Mouse (Mus musculus) heart, postnatal 0 days (tissue): ENCODE results near the gene B4galt1. TPM values are rescaled to one million over a fixed set of nuclear protein-coding genes. Genes with fewer than 3 reads are reported as not detected.

Experiments used
- ATAC-seq: fragments of 200-750 bp; cut with Nextera tagmentation; 2 replicates; pipeline ENCODE4 v1.8.0; 2017; ENCODE audit warnings: low read depth, moderate number of reproducible peaks, moderate library complexity; ENCODE audit not compliant: insufficient read depth
- DNase-seq: peaks from one replicate; pipeline ENCODE4 v3.0.0-alpha.2; 2016; ENCODE audit warnings: low spot score
- H3K27ac ChIP-seq: fragments of 300-500 bp; sonication (generic); 2 replicates; pipeline ENCODE4 v1.5.1; 2014; ENCODE audit warnings: low read depth, mild to moderate bottlenecking
- H3K27me3 ChIP-seq: fragments of 300-500 bp; sonication (generic); 2 replicates; pipeline ENCODE4 v1.6.1; 2014; ENCODE audit warnings: low read length, mixed read lengths; ENCODE audit not compliant: control insufficient read depth, insufficient read depth
- H3K36me3 ChIP-seq: fragments of 300-500 bp; sonication (generic); replicated peaks from 2 replicates; pipeline ENCODE4 v1.6.1; 2014; ENCODE audit warnings: low read length, mixed read lengths; ENCODE audit not compliant: control insufficient read depth, insufficient read depth
- H3K4me1 ChIP-seq: fragments of 300-500 bp; sonication (generic); 2 replicates; pipeline ENCODE4 v1.6.1; 2014; ENCODE audit warnings: antibody characterized with exemption; ENCODE audit not compliant: control insufficient read depth, insufficient read depth
- H3K4me2 ChIP-seq: fragments of 300-500 bp; sonication (generic); 2 replicates; pipeline ENCODE4 v1.6.1; 2014; ENCODE audit warnings: low read depth, mild to moderate bottlenecking, low read length, moderate library complexity
- H3K4me3 ChIP-seq: fragments of 300-500 bp; sonication (generic); 2 replicates; pipeline ENCODE4 v1.5.1; 2014; ENCODE audit warnings: low read depth, low read length
- H3K9ac ChIP-seq: fragments of 300-500 bp; sonication (generic); replicated peaks from 2 replicates; pipeline ENCODE4 v1.6.1; 2014; ENCODE audit warnings: low read depth, low read length, mixed read lengths
- H3K9me3 ChIP-seq: fragments of 300-500 bp; sonication (generic); replicated peaks from 2 replicates; pipeline ENCODE4 v1.6.1; 2016; ENCODE audit warnings: low read length; ENCODE audit not compliant: control insufficient read depth
- CTCF ChIP-seq: IDR thresholded peaks from 2 replicates; pipeline ENCODE4 v1.5.1; 2016; ENCODE audit warnings: antibody characterized with exemption, control low read depth, low read depth
- EP300 ChIP-seq: IDR thresholded peaks from 2 replicates; pipeline ENCODE4 v1.6.1; 2016; ENCODE audit warnings: antibody characterized with exemption, low read depth
- WGBS: fragments of 180-500 bp; shearing (Covaris S2); extraction: QIAGEN DNeasy Blood & Tissue Kit; methylation state at CpG from one replicate; pipeline ENCODE4 v1.1.7; 2014; 5-methylcytosine and 5-hydroxymethylcytosine counted together
- polyA plus RNA-seq: library from polyadenylated mRNA; unstranded; fragments of >200 nt; fragmentation: Nextera tagmentation; extraction: Ambion mirVana; gene quantifications from 2 replicates; pipeline ENCODE4 v1.2.1, GENCODE M21; 2015
- total RNA-seq: library from RNA; depleted of rRNA; stranded (reverse); fragments of >200 nt; gene quantifications from 2 replicates; pipeline ENCODE4 v1.2.3, GENCODE M21; 2014; ENCODE audit warnings: low replicate concordance

Gene B4galt1
- total and polyA plus RNA-seq, 2 experiments from 2014 or later, result 49.6 to 125 TPM

DNA sequence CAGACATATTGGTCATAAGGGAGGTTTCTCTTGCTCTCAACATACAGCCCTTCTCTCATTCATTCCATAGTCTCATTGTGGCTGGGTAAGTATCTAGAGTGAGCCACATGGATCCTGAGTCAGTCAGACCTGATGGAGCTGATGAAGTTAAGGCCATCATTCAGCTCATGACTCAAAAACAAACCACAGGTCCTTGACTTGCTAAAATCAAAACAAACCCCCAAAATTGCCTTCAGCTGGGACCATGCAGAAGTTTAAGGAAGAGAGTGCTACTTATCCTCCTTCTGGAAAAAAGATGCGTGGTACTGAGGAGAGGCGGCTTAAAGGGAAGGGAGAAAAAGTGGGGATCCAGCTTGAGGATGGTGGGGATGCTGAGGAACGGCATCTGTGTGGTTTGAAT is 58.0 kb downstream of the B4galt1 start:
- 93% methylated on average over 3 of the region's 3 CpGs for WGBS

DNA sequence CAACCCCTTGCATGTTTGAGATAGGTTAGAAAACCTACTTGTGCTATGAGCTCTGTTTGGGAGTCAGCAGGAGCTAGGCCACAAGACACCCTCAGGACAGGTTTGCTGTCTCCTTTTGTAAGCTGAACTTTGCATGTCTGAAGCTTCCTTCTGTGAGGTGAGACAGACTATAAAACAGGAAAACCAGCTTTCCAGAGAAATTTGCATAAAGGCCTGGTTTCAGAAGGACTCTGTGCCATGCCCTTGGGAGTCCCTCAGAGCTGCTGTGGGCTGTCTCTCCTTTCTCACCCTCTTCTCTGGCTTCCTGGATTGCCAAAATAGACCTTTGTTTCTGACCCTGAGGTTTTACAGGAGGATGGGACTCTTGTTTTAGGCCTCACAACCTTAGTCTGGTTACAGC is 59.5 kb downstream of the B4galt1 start:
- TF ChIP-seq CTCF (no peak), EP300 (no peak)
- Histone ChIP-seq H3K27ac (no peak overlapping the region), H3K4me1 (peaks cover 10% of the 10 kb centered on the region), H3K9me3 (no peaks in the 10 kb centered on the region), H3K4me2 (no peak overlapping the region), H3K36me3 (no peaks in the 10 kb centered on the region), H3K4me3 (no peak overlapping the region), H3K9ac (no peak overlapping the region), H3K27me3 (no peaks in the 10 kb centered on the region)
- DNase-seq (no peak), ATAC-seq (no peak)

More for the DNA sequence above, 58.0 kb downstream of the B4galt1 start:
- H3K4me1 ChIP-seq, result peaks cover 20% of the 10 kb centered on the region
- H3K27ac ChIP-seq, result no peak overlapping the region
- H3K36me3 ChIP-seq, result no peaks in the 10 kb centered on the region
- no peak overlapping the region for H3K4me3 ChIP-seq
- H3K9me3 ChIP-seq, result no peaks in the 10 kb centered on the region
- no peak for TF ChIP-seq EP300
- TF ChIP-seq CTCF, result no peak
- H3K9ac ChIP-seq, result no peak overlapping the region
- no peak overlapping the region for H3K4me2 ChIP-seq
- ATAC-seq, result no peak
- no peaks in the 10 kb centered on the region for H3K27me3 ChIP-seq
- no peak for DNase-seq

DNA sequence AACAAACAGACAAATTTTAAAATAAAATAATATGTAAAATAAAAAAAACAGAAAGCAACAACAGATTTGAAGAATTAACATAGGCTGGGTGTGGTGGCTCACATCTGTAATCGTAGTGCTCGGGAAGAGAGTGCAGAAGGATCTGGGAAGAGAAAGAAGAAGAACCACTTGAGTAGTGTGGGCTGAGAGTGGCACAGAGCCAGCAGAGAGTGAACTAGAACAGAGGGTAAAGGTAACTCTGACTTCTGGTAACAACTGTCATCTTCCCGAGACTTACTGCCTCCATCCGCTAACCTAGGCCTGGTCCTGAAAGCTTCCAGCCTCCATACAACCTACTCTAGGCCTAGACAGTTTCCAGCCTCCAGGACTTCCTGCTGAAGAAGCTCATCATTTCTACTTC is 62.6 kb downstream of the B4galt1 start:
- no peak overlapping the region for H3K4me2 ChIP-seq
- H3K27me3 ChIP-seq, result no peaks in the 10 kb centered on the region
- H3K4me1 ChIP-seq, result no peaks in the 10 kb centered on the region
- H3K36me3 ChIP-seq, result no peaks in the 10 kb centered on the region
- no peak for DNase-seq
- no peak overlapping the region for H3K27ac ChIP-seq
- TF ChIP-seq CTCF (no peak), EP300 (no peak)
- no peak for ATAC-seq
- no peaks in the 10 kb centered on the region for H3K9me3 ChIP-seq
- no peak overlapping the region for H3K4me3 ChIP-seq
- WGBS, result 84% methylated on average over 4 of the region's 4 CpGs
- no peak overlapping the region for H3K9ac ChIP-seq

DNA sequence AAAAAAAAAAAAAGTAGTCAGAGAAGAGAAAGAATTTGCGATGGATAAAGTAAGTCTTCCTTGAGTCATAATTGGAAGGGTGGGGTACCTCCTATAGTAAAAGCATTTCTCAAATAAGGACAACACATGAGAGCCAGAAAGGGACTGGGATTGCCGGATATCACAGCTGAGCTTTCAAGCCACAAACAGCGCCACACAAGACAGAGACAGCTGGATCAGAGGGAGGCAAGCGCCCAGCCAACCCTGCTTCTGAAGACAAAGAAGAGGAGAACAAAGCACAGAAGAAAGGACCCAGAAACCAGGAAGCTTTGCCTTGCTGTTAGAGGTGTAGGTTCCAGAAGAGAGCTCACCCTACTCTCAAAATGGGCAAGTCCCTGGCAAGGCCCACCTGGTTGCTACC is 67.2 kb downstream of the B4galt1 start:
- Histone ChIP-seq H3K9ac (no peak overlapping the region), H3K9me3 (no peaks in the 10 kb centered on the region), H3K27me3 (no peaks in the 10 kb centered on the region), H3K36me3 (no peaks in the 10 kb centered on the region), H3K4me2 (no peak overlapping the region), H3K27ac (no peak overlapping the region), H3K4me1 (peaks cover 2% of the 10 kb centered on the region; the same call in 1 of the 2 replicates), H3K4me3 (no peak overlapping the region)
- no peak for TF ChIP-seq EP300
- no peak for TF ChIP-seq CTCF
- ATAC-seq, result no peak
- 84% methylated on average over 4 of the region's 4 CpGs for WGBS
- DNase-seq, result no peak

DNA sequence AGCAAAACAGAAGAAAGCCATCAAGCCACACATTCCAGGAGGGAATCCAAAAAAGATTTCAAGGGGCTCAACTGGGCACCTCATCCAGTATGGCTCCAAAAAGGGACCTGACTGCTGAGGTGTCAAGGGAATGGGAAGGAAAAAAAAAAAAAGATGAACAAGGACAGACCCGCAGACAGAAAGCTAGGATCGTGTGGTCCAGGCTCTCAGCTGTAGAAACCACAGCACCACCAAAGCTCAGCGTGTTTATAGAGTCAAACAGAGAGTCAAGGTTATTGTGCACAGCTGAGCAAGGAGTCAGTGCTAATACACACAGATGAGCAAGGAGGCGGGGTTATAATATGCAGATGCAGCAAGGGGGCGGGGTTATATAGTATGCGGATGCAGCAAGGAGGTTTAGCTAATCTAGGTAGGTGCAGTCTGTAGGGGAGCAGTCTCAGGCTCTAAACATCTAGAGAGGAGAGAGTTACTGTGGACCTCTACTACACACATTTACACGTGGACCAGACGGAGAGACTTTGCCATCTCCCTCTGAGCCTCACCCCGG is 68.1 kb downstream of the B4galt1 start:
- H3K4me3 ChIP-seq, result no peak overlapping the region
- H3K4me1 ChIP-seq, result peaks cover 7% of the 10 kb centered on the region; the same call in 1 of the 2 replicates
- no peaks in the 10 kb centered on the region for H3K9me3 ChIP-seq
- no peaks in the 10 kb centered on the region for H3K27me3 ChIP-seq
- no peaks in the 10 kb centered on the region for H3K36me3 ChIP-seq
- no peak overlapping the region for H3K9ac ChIP-seq
- no peak overlapping the region for H3K27ac ChIP-seq
- TF ChIP-seq CTCF, result no peak
- TF ChIP-seq EP300, result no peak
- WGBS, result 66% methylated on average over 9 of the region's 9 CpGs
- DNase-seq (no peak), ATAC-seq (no peak)
- H3K4me2 ChIP-seq, result no peak overlapping the region

DNA sequence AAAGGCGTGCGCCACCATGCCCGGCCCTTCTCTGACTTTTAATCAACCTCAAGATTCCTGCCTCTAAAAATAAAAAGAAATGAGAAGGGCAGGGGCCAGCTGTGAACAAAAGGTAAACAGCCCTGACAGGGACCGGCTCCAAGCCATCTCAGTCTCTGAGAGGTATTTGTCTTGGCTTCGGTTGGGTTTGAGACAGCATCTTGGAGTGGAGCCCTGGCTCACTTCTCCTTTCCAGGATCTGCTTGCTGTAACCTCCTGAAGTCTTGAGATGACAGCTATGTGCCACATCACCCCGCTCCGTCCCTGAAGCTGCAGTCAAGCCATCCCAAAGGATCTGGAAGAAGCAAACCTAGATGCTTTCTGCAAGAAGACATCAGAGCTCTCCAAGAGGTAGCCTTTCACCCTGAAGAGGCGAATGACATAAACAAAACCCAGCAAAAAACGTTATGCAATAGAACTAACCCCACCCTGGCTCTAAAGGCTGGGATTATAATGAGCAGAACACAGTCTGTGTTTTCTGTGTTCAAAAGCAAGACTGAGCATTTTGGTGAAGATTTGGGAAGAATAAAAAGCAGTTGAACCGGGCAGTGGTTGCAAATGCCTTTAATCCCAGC is 69.1 kb downstream of the B4galt1 start:
- no peak for ATAC-seq

More for the DNA sequence above, 69.1 kb downstream of the B4galt1 start:
- H3K36me3 ChIP-seq, result no peaks in the 10 kb centered on the region
- no peaks in the 10 kb centered on the region for H3K9me3 ChIP-seq
- no peak overlapping the region for H3K9ac ChIP-seq
- H3K27ac ChIP-seq, result no peak overlapping the region
- TF ChIP-seq CTCF, result no peak
- no peak for TF ChIP-seq EP300
- 51% methylated on average over 10 of the region's 10 CpGs for WGBS
- no peak overlapping the region for H3K4me3 ChIP-seq
- H3K27me3 ChIP-seq, result no peaks in the 10 kb centered on the region
- H3K4me1 ChIP-seq, result peaks cover 7% of the 10 kb centered on the region; the same call in 1 of the 2 replicates
- H3K4me2 ChIP-seq, result no peak overlapping the region
- no peak for DNase-seq
